Mouse (Mus musculus) midbrain, embryonic 11.5 days (tissue): ENCODE results near the gene Ppfibp2. TPM values are rescaled to one million over a fixed set of nuclear protein-coding genes. Genes with fewer than 3 reads are reported as not detected.

Source experiments
- ATAC-seq: fragments of 200-750 bp; cut with Nextera tagmentation; 2 replicates; pipeline ENCODE4 v1.8.0; 2017; ENCODE audit warnings: moderate TSS enrichment, moderate library complexity; ENCODE audit not compliant: low FRiP score
- DNase-seq: peaks from one replicate; pipeline ENCODE4 v3.0.0; 2015; ENCODE audit warnings: low spot score; ENCODE audit errors: missing footprints
- H3K27ac ChIP-seq: fragments of 300-500 bp; sonication (generic); 2 replicates; pipeline ENCODE4 v1.5.1; 2014; ENCODE audit warnings: low read depth, low read length
- H3K27me3 ChIP-seq: fragments of 300-500 bp; sonication (generic); 2 replicates; pipeline ENCODE4 v1.6.1; 2014; ENCODE audit warnings: mild to moderate bottlenecking, low read length, moderate library complexity, mixed read lengths; ENCODE audit not compliant: control insufficient read depth, insufficient read depth
- H3K36me3 ChIP-seq: fragments of 300-500 bp; sonication (generic); 2 replicates; pipeline ENCODE4 v1.6.1; 2014; ENCODE audit warnings: mild to moderate bottlenecking, low read length, moderate library complexity, mixed read lengths; ENCODE audit not compliant: control insufficient read depth, insufficient read depth
- H3K4me1 ChIP-seq: fragments of 300-500 bp; sonication (generic); 2 replicates; pipeline ENCODE4 v1.6.1; 2014; ENCODE audit warnings: low read length; ENCODE audit not compliant: control insufficient read depth, insufficient read depth
- H3K4me2 ChIP-seq: fragments of 300-500 bp; sonication (generic); 2 replicates; pipeline ENCODE4 v1.6.1; 2014; ENCODE audit warnings: mild to moderate bottlenecking, moderate library complexity
- H3K4me3 ChIP-seq: fragments of 300-500 bp; sonication (generic); 2 replicates; pipeline ENCODE4 v1.5.1; 2014; ENCODE audit warnings: low read depth, low read length
- H3K9ac ChIP-seq: fragments of 300-500 bp; sonication (generic); 2 replicates; pipeline ENCODE4 v1.6.1; 2014; ENCODE audit warnings: low read length
- H3K9me3 ChIP-seq: fragments of 300-500 bp; sonication (generic); 2 replicates; pipeline ENCODE4 v1.6.1; 2016; ENCODE audit warnings: low read length; ENCODE audit not compliant: control insufficient read depth
- WGBS: fragments of 180-500 bp; shearing (Covaris S2); extraction: QIAGEN DNeasy Blood & Tissue Kit; methylation state at CpG from one replicate; pipeline ENCODE4 v1.1.7; 2014; 5-methylcytosine and 5-hydroxymethylcytosine counted together
- polyA plus RNA-seq: library from polyadenylated mRNA; unstranded; fragments of >200 nt; fragmentation: Nextera tagmentation; extraction: Ambion mirVana; gene quantifications from 2 replicates; pipeline ENCODE4 v1.2.1, GENCODE M21; 2014

Ppfibp2 gene
- polyA plus RNA-seq, 1 experiment from 2014 or later: 2.9 TPM

DNA sequence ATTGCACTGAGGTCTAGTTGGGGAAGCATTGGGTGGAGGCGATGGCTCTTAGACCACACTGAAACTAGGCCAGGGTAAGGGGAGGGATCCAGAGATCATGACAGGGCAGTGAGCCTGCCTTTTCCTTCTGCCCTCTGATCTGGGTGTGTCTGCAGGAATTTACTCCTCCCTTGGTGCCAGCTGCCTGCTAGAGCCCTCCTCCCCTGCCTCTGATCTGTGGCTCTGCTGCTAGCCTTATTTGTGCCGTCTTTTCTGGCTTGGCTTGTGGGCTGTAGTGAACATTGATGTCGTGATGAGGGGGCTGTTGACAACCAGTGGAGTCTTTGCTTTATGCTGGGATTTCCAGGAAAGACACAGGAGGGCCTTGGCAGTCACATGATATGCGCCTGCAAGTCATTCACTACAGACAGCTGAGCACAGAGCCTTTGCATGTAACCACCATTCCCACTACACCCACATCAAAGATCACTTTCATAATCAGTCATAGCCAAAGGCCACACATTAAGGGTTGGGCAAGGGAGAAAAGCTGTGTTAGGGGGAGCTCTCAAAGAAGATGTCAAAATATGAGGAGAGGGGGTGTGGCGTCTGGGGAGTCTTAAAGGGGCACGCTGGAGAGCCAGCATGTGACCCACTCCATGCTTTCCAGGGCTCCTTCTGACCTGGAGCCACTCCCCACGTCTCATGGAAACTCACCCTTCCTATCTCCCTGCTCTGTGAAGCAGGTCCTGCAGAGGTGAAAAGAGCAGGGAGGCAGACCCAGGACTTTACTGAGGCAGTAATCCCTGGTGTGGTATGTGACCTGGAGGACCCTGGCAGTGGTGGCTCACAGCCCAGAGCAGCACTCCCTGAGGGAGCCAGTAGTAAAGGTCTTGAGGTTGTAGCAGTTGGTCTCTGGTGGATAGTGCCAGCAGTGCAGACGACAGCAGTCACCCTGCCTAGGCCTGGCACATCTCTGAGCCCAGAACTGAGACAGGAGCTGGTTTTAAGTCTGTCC is 69.4 kb downstream of the Ppfibp2 start:
- Histone ChIP-seq H3K4me3 (no peak overlapping the region), H3K9me3 (no peaks in the 10 kb centered on the region), H3K4me1 (peaks cover 30% of the 10 kb centered on the region), H3K9ac (no peak overlapping the region), H3K4me2 (no peak overlapping the region), H3K27me3 (no peaks in the 10 kb centered on the region), H3K27ac (no peak overlapping the region), H3K36me3 (no peaks in the 10 kb centered on the region)
- ATAC-seq (no peak), DNase-seq (peak; percentile 84)
- WGBS: 45% methylated on average over 8 of the region's 8 CpGs

- 51% methylated on average over 4 of the region's 4 CpGs for WGBS
- Histone ChIP-seq H3K36me3 (no peaks in the 10 kb centered on the region), H3K4me1 (peaks cover 30% of the 10 kb centered on the region), H3K27me3 (no peaks in the 10 kb centered on the region), H3K9ac (peak overlapping the region; percentile 48; the same call in 1 of the 2 replicates), H3K27ac (peak overlapping the region; percentile 8; the same call in 1 of the 2 replicates), H3K4me3 (no peak overlapping the region), H3K9me3 (no peaks in the 10 kb centered on the region), H3K4me2 (no peak overlapping the region)
- DNase-seq: no peak
- ATAC-seq: peak; percentile 4; the same call in 1 of the 2 replicates
These were observed 70.2 kb downstream of the Ppfibp2 start for GRCm38 (mm10) chr7:107665221-107665585.

- Histone ChIP-seq H3K27ac (peak overlapping the region; percentile 8; the same call in 1 of the 2 replicates), H3K27me3 (no peaks in the 10 kb centered on the region), H3K9ac (peak overlapping the region; percentile 48), H3K4me3 (no peak overlapping the region; the same call in 1 of the 2 replicates), H3K9me3 (no peaks in the 10 kb centered on the region), H3K36me3 (no peaks in the 10 kb centered on the region), H3K4me2 (peak overlapping the region; percentile 25; the same call in 1 of the 2 replicates), H3K4me1 (peaks cover 26% of the 10 kb centered on the region)
- WGBS: 14% methylated on average over 9 of the region's 9 CpGs
- DNase-seq: peak; percentile 92
- ATAC-seq: peak; percentile 25
These were observed 70.7 kb downstream of the Ppfibp2 start for GRCm38 (mm10) chr7:107665586-107666261.

GRCm38 (mm10) chr7:107666262-107666902 is 71.4 kb downstream of the Ppfibp2 start:
- DNase-seq (no peak), ATAC-seq (peak; percentile 4; the same call in 1 of the 2 replicates)
- H3K9me3 ChIP-seq: no peaks in the 10 kb centered on the region
- no peak overlapping the region for H3K27ac ChIP-seq
- H3K4me3 ChIP-seq: no peak overlapping the region
- no peaks in the 10 kb centered on the region for H3K36me3 ChIP-seq
- H3K4me2 ChIP-seq: peak overlapping the region; percentile 25; the same call in 1 of the 2 replicates
- WGBS: 64% methylated on average over 13 of the region's 13 CpGs
- H3K9ac ChIP-seq: peak overlapping the region; percentile 48
- peaks cover 22% of the 10 kb centered on the region for H3K4me1 ChIP-seq
- H3K27me3 ChIP-seq: no peaks in the 10 kb centered on the region

DNA sequence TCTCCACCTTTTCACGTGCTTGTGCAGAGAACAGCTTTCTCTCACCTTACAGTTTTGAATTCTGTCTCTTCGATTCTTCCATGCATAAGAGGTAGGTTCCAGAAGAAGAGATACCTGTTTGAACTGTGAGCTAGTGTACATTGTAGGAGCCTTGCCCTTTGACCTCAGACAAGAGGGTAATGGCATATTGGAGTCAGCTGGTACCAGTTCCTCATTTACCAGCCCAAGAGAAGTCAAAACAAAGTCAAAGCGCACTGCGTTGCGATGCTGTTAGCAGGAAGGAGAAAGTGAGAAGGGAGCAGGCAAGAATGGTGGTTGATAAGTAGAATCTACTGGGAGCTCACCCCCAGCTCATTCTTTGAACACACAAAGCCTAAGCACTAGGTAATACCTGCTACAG is 73.5 kb downstream of the Ppfibp2 start:
- Histone ChIP-seq H3K4me2 (no peak overlapping the region), H3K4me3 (no peak overlapping the region), H3K9ac (no peak overlapping the region), H3K36me3 (no peaks in the 10 kb centered on the region), H3K9me3 (no peaks in the 10 kb centered on the region), H3K4me1 (peaks cover 22% of the 10 kb centered on the region), H3K27ac (no peak overlapping the region), H3K27me3 (no peaks in the 10 kb centered on the region)
- no peak for ATAC-seq
- no peak for DNase-seq
- 89% methylated on average over 5 of the region's 5 CpGs for WGBS

- H3K9ac ChIP-seq: no peak overlapping the region
- no peak overlapping the region for H3K4me3 ChIP-seq
- ATAC-seq: no peak
- H3K4me1 ChIP-seq: no peaks in the 10 kb centered on the region
- 75% methylated on average over 3 of the region's 3 CpGs for WGBS
- DNase-seq: no peak
- no peaks in the 10 kb centered on the region for H3K27me3 ChIP-seq
- no peaks in the 10 kb centered on the region for H3K36me3 ChIP-seq
- no peak overlapping the region for H3K27ac ChIP-seq
- no peak overlapping the region for H3K4me2 ChIP-seq
- H3K9me3 ChIP-seq: no peaks in the 10 kb centered on the region
These were observed 80.2 kb downstream of the Ppfibp2 start for GRCm38 (mm10) chr7:107675224-107675623.

GRCm38 (mm10) chr7:107680151-107680852 is 85.3 kb downstream of the Ppfibp2 start:
- 37% methylated on average over 6 of the region's 6 CpGs for WGBS
- Histone ChIP-seq H3K4me1 (no peaks in the 10 kb centered on the region), H3K4me2 (no peak overlapping the region), H3K27me3 (no peaks in the 10 kb centered on the region), H3K9ac (no peak overlapping the region), H3K9me3 (no peaks in the 10 kb centered on the region), H3K36me3 (no peaks in the 10 kb centered on the region), H3K4me3 (no peak overlapping the region), H3K27ac (no peak overlapping the region)
- ATAC-seq (0 out of 2 replicates have a peak, but pooled peaks have one; percentile 27), DNase-seq (no peak)

DNA sequence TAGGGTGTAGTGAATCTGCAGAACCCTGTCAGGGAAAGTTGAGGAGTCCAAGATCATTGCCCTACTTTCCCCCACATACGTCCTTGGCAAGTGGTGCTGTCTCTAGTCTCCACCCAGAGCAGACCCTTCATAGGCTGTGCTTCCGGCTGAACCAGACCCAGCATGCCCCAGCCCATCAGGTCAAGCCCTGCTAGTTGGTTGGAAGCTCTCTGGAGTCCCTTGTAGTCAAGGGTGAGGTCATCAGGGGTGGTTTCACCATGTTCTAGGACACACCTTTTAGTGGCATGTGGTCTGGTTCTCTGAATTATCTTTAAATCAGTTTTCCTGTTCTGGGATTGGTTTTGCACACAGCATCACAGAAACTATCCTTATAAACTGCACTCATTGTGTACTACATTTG is 86.3 kb downstream of the Ppfibp2 start:
- 79% methylated on average over 2 of the region's 2 CpGs for WGBS
- no peak for ATAC-seq
- Histone ChIP-seq H3K4me3 (no peak overlapping the region), H3K9me3 (no peaks in the 10 kb centered on the region), H3K4me2 (no peak overlapping the region), H3K36me3 (no peaks in the 10 kb centered on the region), H3K9ac (no peak overlapping the region), H3K4me1 (no peaks in the 10 kb centered on the region), H3K27ac (no peak overlapping the region), H3K27me3 (no peaks in the 10 kb centered on the region)
- no peak for DNase-seq
